Mouse (Mus musculus) E14TG2a.4 (cell line): ENCODE data around the gene Chic1.
A peak's percentile ranks its signal among the peaks of the same experiment; 100 is the strongest.

Experiments used
- H3K27me3 ChIP-seq: 2 replicates; pipeline ENCODE4 v1.6.1; 2014; ENCODE audit warnings: low read length, control low read depth; ENCODE audit not compliant: insufficient read depth
- H3K36me3 ChIP-seq: 2 replicates; pipeline ENCODE4 v1.6.1; 2014; ENCODE audit warnings: low read length, control low read depth; ENCODE audit not compliant: insufficient read depth
- H3K4me1 ChIP-seq: replicated peaks from 2 replicates; pipeline ENCODE4 v1.6.1; 2014; ENCODE audit warnings: low read depth, low read length, control low read depth
- H3K4me3 ChIP-seq: replicated peaks from 2 replicates; pipeline ENCODE4 v1.5.1; 2014; ENCODE audit warnings: mild to moderate bottlenecking, low read length
- H3K9me3 ChIP-seq: 2 replicates; pipeline ENCODE4 v1.6.1; 2014; ENCODE audit warnings: low read length, control low read depth
- CTCF ChIP-seq: conservative IDR thresholded peaks from 2 replicates; pipeline ENCODE4 v1.5.1; 2014; ENCODE audit warnings: low read length
- NANOG ChIP-seq: IDR thresholded peaks from 2 replicates; pipeline ENCODE4 v1.6.1; 2014; ENCODE audit warnings: borderline replicate concordance, low read length, mixed read lengths
- POU5F1 ChIP-seq: IDR thresholded peaks from 2 replicates; pipeline ENCODE4 v1.6.1; 2014; ENCODE audit warnings: low read length, borderline replicate concordance

The Chic1 gene

GRCm38 (mm10) chrX:103393841-103394240 is 37.6 kb downstream of the Chic1 start:
- H3K27me3 ChIP-seq = no peaks in the 10 kb centered on the region
- H3K36me3 ChIP-seq = peaks cover 9% of the 10 kb centered on the region; the same call in 1 of the 2 replicates
- no peaks in the 10 kb centered on the region for H3K9me3 ChIP-seq
- no peak for TF ChIP-seq CTCF
- no peak for TF ChIP-seq POU5F1
- TF ChIP-seq NANOG = no peak
- no peak overlapping the region for H3K4me3 ChIP-seq
- peaks cover 13% of the 10 kb centered on the region for H3K4me1 ChIP-seq

- no peaks in the 10 kb centered on the region for H3K36me3 ChIP-seq
- H3K4me1 ChIP-seq = peaks cover 40% of the 10 kb centered on the region
- H3K4me3 ChIP-seq = peak overlapping the region; percentile 50
- TF ChIP-seq POU5F1 = no peak
- TF ChIP-seq CTCF = no peak
- no peak for TF ChIP-seq NANOG
- no peaks in the 10 kb centered on the region for H3K9me3 ChIP-seq
- no peaks in the 10 kb centered on the region for H3K27me3 ChIP-seq
These were observed 48.7 kb downstream of the Chic1 start for GRCm38 (mm10) chrX:103405021-103405420.

- no peaks in the 10 kb centered on the region for H3K27me3 ChIP-seq
- peaks cover 14% of the 10 kb centered on the region for H3K4me1 ChIP-seq
- H3K4me3 ChIP-seq = no peak within 1 kb of the TSS
- no peaks in the 10 kb centered on the region for H3K9me3 ChIP-seq
- no peak for TF ChIP-seq NANOG
- TF ChIP-seq CTCF = no peak
- TF ChIP-seq POU5F1 = no peak
- no peaks in the 10 kb centered on the region for H3K36me3 ChIP-seq
These were observed 57.9 kb downstream of the Chic1 start, which contains the start of gene Tsx for GRCm38 (mm10) chrX:103414167-103414566. Tsx (plus strand) TSS chrX:103414467.

- no peaks in the 10 kb centered on the region for H3K27me3 ChIP-seq
- TF ChIP-seq NANOG (no peak), CTCF (no peak)
- H3K36me3 ChIP-seq = no peaks in the 10 kb centered on the region
- peaks cover 6% of the 10 kb centered on the region for H3K4me1 ChIP-seq
- H3K9me3 ChIP-seq = no peaks in the 10 kb centered on the region
- no peak within 1 kb of the TSS for H3K4me3 ChIP-seq
These were observed 65.4 kb downstream of the Chic1 start, which contains the start of gene Gm26992 for GRCm38 (mm10) chrX:103421710-103422109. Gm26992 (plus strand) TSS chrX:103422010.

- peaks cover 35% of the 10 kb centered on the region for H3K4me1 ChIP-seq
- peak overlapping the region; percentile 32; the same call in 1 of the 2 replicates for H3K4me3 ChIP-seq
- TF ChIP-seq NANOG = no peak
- no peak for TF ChIP-seq POU5F1
These were observed 71.4 kb downstream of the Chic1 start for GRCm38 (mm10) chrX:103427677-103428076.

GRCm38 (mm10) chrX:103432293-103432692 is 76.0 kb downstream of the Chic1 start:
- Histone ChIP-seq H3K4me1 (peaks cover 61% of the 10 kb centered on the region), H3K9me3 (no peaks in the 10 kb centered on the region), H3K27me3 (no peaks in the 10 kb centered on the region), H3K4me3 (0 out of 2 replicates have a peak overlapping the region, but pooled peaks have one; percentile 37), H3K36me3 (no peaks in the 10 kb centered on the region)
- TF ChIP-seq NANOG (no peak), CTCF (no peak), POU5F1 (no peak)

More at GRCm38 (mm10) chrX:103427677-103428076, 71.4 kb downstream of the Chic1 start:
- Histone ChIP-seq H3K27me3 (no peaks in the 10 kb centered on the region), H3K9me3 (no peaks in the 10 kb centered on the region), H3K36me3 (no peaks in the 10 kb centered on the region)

- Histone ChIP-seq H3K9me3 (no peaks in the 10 kb centered on the region), H3K4me1 (peaks cover 67% of the 10 kb centered on the region), H3K36me3 (no peaks in the 10 kb centered on the region), H3K27me3 (no peaks in the 10 kb centered on the region), H3K4me3 (peak overlapping the region; percentile 61)
- TF ChIP-seq CTCF = no peak
- TF ChIP-seq POU5F1 = no peak; the same call in 1 of the 2 replicates
- TF ChIP-seq NANOG = no peak
These were observed 81.7 kb downstream of the Chic1 start for GRCm38 (mm10) chrX:103438023-103438422.

- TF ChIP-seq CTCF (peak; percentile 44), NANOG (no peak)
- Histone ChIP-seq H3K9me3 (no peaks in the 10 kb centered on the region), H3K27me3 (no peaks in the 10 kb centered on the region), H3K36me3 (no peaks in the 10 kb centered on the region), H3K4me1 (peaks cover 59% of the 10 kb centered on the region), H3K4me3 (no peak overlapping the region)
These were observed 84.5 kb downstream of the Chic1 start for GRCm38 (mm10) chrX:103440803-103441202.

- H3K9me3 ChIP-seq = no peaks in the 10 kb centered on the region
- H3K4me1 ChIP-seq = peaks cover 53% of the 10 kb centered on the region
- no peaks in the 10 kb centered on the region for H3K36me3 ChIP-seq
- TF ChIP-seq POU5F1 = no peak
- peak; percentile 52 for TF ChIP-seq CTCF
- TF ChIP-seq NANOG = no peak
- H3K4me3 ChIP-seq = no peak overlapping the region
- H3K27me3 ChIP-seq = no peaks in the 10 kb centered on the region
These were observed 87.5 kb downstream of the Chic1 start for GRCm38 (mm10) chrX:103443755-103444154.
